Mouse (Mus musculus) duodenum, adult 2 months (tissue): ENCODE results near the gene Ldlrad2. TPM values are rescaled to one million over a fixed set of nuclear protein-coding genes. Genes with fewer than 3 reads are reported as not detected.

Experiments used
- polyA plus RNA-seq: library from polyadenylated mRNA; depleted of rRNA; stranded (reverse); fragments of >200 nt; gene quantifications from 2 replicates; pipeline ENCODE4 v1.2.3, GENCODE M21; 2012; ENCODE audit warnings: low replicate concordance; rRNA removed

Gene Ldlrad2
- not detected in 2 replicates for polyA plus RNA-seq

GRCm38 (mm10) chr4:137574469-137574868 lies at the start of gene Ldlrad2:
Gene Ldlrad2, minus strand, starts transcription at chr4:137574569.

DNA sequence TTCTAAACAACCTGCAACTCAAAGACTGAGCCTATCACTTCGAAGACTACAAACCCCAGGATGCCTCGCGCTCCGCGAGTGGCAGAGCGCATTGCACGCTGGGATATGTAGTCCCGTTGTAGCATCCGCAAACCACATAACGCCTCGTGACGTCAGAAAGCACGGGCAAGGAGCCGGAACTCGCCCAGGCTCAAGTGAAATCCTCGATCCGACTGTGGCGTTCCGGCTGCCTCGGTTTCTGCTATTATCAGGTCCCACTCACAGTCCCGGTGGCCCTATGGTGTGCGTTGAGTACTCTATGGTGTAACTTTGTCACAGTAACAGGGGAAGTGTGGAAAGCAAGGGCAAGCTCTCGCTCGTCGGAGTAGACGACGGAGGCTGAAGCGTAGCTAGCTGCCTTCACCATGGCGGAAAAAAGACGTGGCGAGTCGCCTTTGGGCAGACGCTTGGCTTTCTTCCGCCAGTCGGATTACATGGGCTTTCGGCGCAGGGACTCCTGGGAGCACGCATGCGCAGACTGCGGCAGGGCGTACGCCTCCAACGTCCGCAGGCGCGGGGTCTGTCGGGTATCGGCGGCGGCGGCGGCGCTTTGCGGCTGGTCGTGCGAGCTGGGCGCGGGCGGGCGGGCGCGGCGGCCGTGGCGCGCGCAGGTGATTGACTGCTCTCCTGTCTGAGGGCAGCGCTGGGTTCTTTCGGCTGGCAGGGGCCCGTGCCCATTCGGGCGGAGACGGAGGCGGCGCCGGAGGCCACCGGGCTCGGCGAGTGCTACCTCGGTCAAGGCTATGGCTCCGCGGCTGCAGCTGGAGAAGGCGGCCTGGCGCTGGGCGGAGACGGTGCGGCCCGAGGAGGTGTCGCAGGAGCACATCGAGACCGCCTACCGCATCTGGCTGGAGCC lies 19.5 kb upstream of the Ldlrad2 start, which contains the start of gene Usp48:
Gene Usp48, plus strand, starts transcription at position 155 of the 895 bp plus-strand sequence.

Other genes starting within 250 kb of the Ldlrad2 start
- gene Cdc42, start 216.8 kb downstream of the Ldlrad2 start, polyA plus RNA-seq = 14.6 and 17.3 TPM in 2 replicates
- gene Cela3a, start 164.8 kb downstream of the Ldlrad2 start, polyA plus RNA-seq = 3.7 TPM in 1 of 2 replicates, not detected in the other
- 7.5 and 5,387 TPM in 2 replicates for gene Cela3b, start 144.0 kb downstream of the Ldlrad2 start, polyA plus RNA-seq
- not detected in 2 replicates for gene 1700013G24Rik, start 121.3 kb downstream of the Ldlrad2 start, polyA plus RNA-seq
- gene Hspg2, start 105.8 kb downstream of the Ldlrad2 start, polyA plus RNA-seq = 38.7 and 49.1 TPM in 2 replicates
- 23.6 and 24.0 TPM in 2 replicates for gene Usp48, start 19.2 kb upstream of the Ldlrad2 start, polyA plus RNA-seq
- 58.0 and 216 TPM in 2 replicates for gene Rap1gap, start 90.2 kb upstream of the Ldlrad2 start, polyA plus RNA-seq
- gene Alpl, start 221.8 kb upstream of the Ldlrad2 start, polyA plus RNA-seq = 2.3 and 2.6 TPM in 2 replicates